Mouse (Mus musculus): ENCODE results near the gene Rps19. TPM values are rescaled to one million over a fixed set of nuclear protein-coding genes. Genes with fewer than 3 reads are reported as not detected.
"Not testable (repeated sequence)": the region's sequence is repeated elsewhere in the genome, so short reads cannot be mapped to it uniquely, and the experiment has no call there.

The Rps19 gene
- polyA plus RNA-seq, 1 experiment from 2014 or later = 1,165 TPM

DNA sequence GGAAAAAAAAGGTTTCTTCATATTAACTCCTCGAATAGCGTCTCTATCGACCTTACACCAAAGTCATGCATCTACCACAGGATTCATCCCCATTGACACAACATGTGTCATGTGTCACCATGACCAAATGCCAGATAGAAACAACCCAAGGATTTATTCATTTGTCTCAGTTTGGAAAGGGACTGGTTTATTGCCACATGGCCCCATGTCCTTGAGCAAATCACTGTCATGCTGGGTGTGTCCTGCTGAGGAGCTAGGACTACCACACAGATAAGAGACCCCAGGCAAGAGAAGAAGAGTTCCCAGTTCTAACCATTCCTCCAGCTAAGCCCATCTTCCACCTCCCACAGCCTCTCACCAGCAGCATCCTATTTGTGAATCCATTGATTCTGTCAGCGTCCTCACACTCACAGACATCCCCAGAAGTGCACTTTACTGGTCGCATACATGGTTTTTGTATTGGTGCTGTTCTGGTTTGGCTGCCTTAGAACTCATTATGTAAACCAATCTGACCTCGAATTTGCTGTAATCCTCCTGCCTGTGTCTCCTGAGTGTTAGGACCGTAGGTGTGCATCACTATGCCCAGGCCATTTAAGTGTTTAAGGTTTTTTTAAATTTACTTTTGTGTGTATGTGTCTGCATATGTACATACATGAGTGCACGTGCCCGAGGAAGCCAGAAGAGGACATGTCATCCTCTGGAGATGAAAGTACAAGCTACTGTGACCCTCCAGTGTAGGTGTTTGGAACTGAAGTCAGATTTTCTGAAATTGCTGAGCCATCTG, 1.6 kb upstream of the Rps19 start:
- Histone ChIP-seq H3K4me3 (replicated peaks) (no peak overlapping the region), H3K27me3 (replicated peaks) (no peaks in the 10 kb centered on the region), H3K4me1 (peaks cover 26% of the 10 kb centered on the region), H3K9me3 (replicated peaks) (no peaks in the 10 kb centered on the region), H3K27ac (replicated peaks) (no peak overlapping the region), H3K36me3 (peaks cover 16% of the 10 kb centered on the region), H3K9ac (replicated peaks) (no peak overlapping the region), H3K4me2 (no peak overlapping the region)
- 94% methylated on average over 9 of the region's 9 CpGs for WGBS
- no peak for ATAC-seq (ENCODE audit: low FRiP score)

DNA sequence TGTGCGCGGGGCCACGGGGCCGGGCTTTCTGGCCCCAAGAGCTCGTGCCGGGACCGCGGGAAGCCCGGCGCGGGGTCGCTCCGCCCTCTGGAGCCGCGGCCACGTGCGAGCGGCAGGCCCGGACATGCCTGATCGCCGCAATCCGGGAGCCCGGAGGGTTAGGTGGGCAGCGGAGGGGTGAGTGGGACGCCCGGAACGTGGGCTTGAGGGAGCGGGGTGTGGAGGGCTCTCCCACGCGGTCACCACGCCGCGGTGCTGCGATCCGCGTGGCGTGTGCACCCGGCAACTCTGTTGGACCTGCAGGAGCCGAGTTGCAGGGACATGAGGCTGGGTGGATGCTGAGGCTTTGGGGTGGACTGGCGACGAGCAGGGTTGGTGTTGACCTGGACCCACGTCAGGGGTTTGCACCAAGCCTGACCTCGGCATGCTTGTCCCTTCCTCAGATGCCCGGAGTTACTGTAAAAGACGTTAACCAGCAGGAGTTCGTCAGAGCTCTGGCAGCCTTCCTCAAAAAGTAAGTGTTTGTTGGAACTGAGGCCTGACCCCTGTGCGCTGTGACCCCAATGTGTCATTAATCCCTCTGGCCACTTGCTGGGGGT, 621 bp downstream of the Rps19 start:
- Histone ChIP-seq H3K27me3 (replicated peaks) (no peaks in the 10 kb centered on the region), H3K27ac (replicated peaks) (peak overlapping the region; percentile 89), H3K9ac (replicated peaks) (peak overlapping the region; percentile 99), H3K9me3 (replicated peaks) (no peaks in the 10 kb centered on the region), H3K4me1 (peaks cover 30% of the 10 kb centered on the region), H3K4me3 (replicated peaks) (peak overlapping the region; percentile 98), H3K4me2 (peak overlapping the region; percentile 76), H3K36me3 (peaks cover 37% of the 10 kb centered on the region)
- WGBS = under 1% methylated on average over 47 of the region's 47 CpGs
- peak; percentile 12 for ATAC-seq (ENCODE audit: low FRiP score)

DNA sequence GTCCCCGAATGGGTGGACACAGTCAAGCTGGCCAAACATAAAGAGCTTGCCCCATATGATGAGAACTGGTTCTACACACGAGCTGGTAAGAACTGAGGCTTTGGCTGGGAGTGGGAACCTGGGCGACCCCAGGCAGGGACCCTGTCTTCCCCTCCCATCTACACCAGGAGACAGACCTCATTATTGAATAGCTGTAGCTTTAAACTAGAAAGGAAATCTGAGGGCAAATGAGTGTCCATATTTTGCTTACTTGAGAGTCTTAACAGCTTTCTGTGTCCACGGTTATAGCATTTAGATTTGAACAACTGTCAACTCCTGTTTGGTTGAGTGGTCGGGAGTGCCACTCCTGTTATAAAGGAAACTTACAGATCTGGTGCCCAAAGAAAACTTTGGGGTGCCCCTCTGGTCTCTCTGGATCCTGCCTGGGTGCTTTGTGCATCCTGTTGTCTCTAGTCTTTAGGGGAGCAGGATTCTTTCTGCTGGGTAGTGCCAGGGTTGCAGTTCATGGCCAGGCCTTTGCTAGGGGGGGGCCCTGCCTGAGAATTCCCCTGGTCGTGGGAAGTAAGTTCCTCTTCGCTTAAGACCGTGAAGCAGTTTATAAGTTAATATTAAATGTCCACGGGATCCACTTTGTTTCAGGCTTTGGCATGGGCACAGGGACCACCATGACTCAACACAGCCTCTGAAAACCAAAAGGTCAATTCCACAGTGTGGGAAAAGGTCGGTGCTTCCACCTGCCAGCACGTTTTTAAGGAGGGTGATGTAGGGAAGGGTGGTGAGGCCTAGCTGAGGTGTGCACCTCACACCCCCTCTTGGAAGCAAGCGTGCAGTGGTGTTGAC, 1.5 kb downstream of the Rps19 start:
- Histone ChIP-seq H3K9ac (replicated peaks) (peak overlapping the region; percentile 99), H3K36me3 (peaks cover 43% of the 10 kb centered on the region), H3K4me1 (peaks cover 32% of the 10 kb centered on the region), H3K4me2 (peak overlapping the region; percentile 76), H3K27ac (replicated peaks) (peak overlapping the region; percentile 89; the same call in 1 of the 2 replicates), H3K4me3 (replicated peaks) (peak overlapping the region; percentile 98), H3K9me3 (replicated peaks) (no peaks in the 10 kb centered on the region), H3K27me3 (replicated peaks) (no peaks in the 10 kb centered on the region)
- WGBS = 45% methylated on average over 12 of the region's 12 CpGs
- ATAC-seq (ENCODE audit: low FRiP score) = no peak

GRCm38 (mm10) chr7:24886308-24886633, 2.1 kb downstream of the Rps19 start:
- H3K9me3 ChIP-seq (replicated peaks) = no peaks in the 10 kb centered on the region
- peak overlapping the region; percentile 76 for H3K4me2 ChIP-seq
- H3K27ac ChIP-seq (replicated peaks) = no peak overlapping the region
- H3K4me3 ChIP-seq (replicated peaks) = peak overlapping the region; percentile 98
- H3K9ac ChIP-seq (replicated peaks) = peak overlapping the region; percentile 99
- peaks cover 48% of the 10 kb centered on the region for H3K36me3 ChIP-seq
- no peak for ATAC-seq (ENCODE audit: low FRiP score)
- H3K4me1 ChIP-seq = peaks cover 32% of the 10 kb centered on the region
- 82% methylated on average over 4 of the region's 4 CpGs for WGBS
- H3K27me3 ChIP-seq (replicated peaks) = no peaks in the 10 kb centered on the region

GRCm38 (mm10) chr7:24887096-24887495, 2.9 kb downstream of the Rps19 start:
- H3K4me1 ChIP-seq = peaks cover 32% of the 10 kb centered on the region
- no peaks in the 10 kb centered on the region for H3K9me3 ChIP-seq (replicated peaks)
- H3K36me3 ChIP-seq = peaks cover 48% of the 10 kb centered on the region
- H3K9ac ChIP-seq (replicated peaks) = peak overlapping the region; percentile 99
- 63% methylated on average over 4 of the region's 4 CpGs for WGBS
- peak overlapping the region; percentile 76 for H3K4me2 ChIP-seq
- H3K27ac ChIP-seq (replicated peaks) = no peak overlapping the region
- H3K27me3 ChIP-seq (replicated peaks) = no peaks in the 10 kb centered on the region
- H3K4me3 ChIP-seq (replicated peaks) = no peak overlapping the region
- no peak for ATAC-seq (ENCODE audit: low FRiP score)

- peaks cover 48% of the 10 kb centered on the region for H3K36me3 ChIP-seq
- no peak overlapping the region for H3K4me2 ChIP-seq
- no peak overlapping the region for H3K27ac ChIP-seq (replicated peaks)
- peaks cover 32% of the 10 kb centered on the region for H3K4me1 ChIP-seq
- H3K27me3 ChIP-seq (replicated peaks) = no peaks in the 10 kb centered on the region
- H3K9me3 ChIP-seq (replicated peaks) = no peaks in the 10 kb centered on the region
- H3K9ac ChIP-seq (replicated peaks) = no peak overlapping the region
- WGBS = 83% methylated on average over 6 of the region's 6 CpGs
- H3K4me3 ChIP-seq (replicated peaks) = no peak overlapping the region
- peak; percentile 3; the same call in 1 of the 2 replicates for ATAC-seq (ENCODE audit: low FRiP score)
These were observed 5.5 kb downstream of the Rps19 start for GRCm38 (mm10) chr7:24889431-24890220.

DNA sequence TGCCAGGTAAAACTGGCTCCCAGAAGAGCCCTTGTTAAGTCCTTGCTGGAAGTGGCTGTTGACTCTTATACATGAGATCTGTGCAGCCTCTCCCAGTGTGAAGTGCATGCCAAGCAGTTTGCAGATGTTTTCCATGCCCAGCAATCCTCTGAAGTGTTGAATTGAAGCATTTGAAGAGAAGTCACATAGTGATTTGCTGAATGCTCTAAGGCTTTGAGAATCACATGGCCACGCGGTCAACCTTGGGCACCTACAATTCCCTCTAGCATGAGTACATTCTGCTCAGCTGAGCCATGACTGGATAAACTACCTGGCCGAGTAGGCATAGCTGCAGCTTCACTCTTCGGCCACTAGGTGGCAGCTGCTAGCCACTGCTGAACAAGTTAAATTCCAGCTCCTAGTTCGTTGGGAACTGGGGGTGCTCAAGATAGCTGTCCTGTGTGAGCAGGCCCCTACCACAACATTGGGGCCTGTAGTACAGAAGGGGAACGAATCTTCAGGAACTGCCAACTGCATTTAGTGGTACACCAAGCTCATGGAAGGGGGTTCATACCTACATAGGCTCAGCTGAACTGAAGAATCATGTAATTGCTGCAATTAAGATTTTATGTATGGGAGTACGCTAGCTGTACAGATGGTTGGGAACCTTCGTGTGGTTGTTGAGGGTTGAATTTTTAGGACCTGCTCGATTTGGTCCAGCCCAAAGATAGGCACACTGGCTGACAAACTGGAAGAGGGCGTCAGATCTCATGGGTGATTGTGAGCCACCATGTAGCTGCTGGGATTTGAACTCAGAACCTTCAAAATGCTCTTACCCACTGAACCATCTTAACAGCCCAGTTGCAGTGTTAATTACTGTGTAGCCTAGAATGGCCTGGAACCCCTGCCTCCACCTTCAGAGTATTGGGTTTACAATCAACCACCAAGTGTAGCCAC, 6.4 kb downstream of the Rps19 start:
- peak; percentile 60 for ATAC-seq (ENCODE audit: low FRiP score)
- Histone ChIP-seq H3K9ac (replicated peaks) (no peak overlapping the region), H3K27me3 (replicated peaks) (no peaks in the 10 kb centered on the region), H3K4me3 (replicated peaks) (no peak overlapping the region), H3K27ac (replicated peaks) (no peak overlapping the region), H3K4me2 (no peak overlapping the region), H3K9me3 (replicated peaks) (no peaks in the 10 kb centered on the region), H3K4me1 (peaks cover 27% of the 10 kb centered on the region), H3K36me3 (peaks cover 48% of the 10 kb centered on the region)
- WGBS = 29% methylated on average over 10 of the region's 10 CpGs

GRCm38 (mm10) chr7:24891241-24892124, 7.3 kb downstream of the Rps19 start:
- 75% methylated on average over 3 of the region's 3 CpGs for WGBS
- no peak for ATAC-seq (ENCODE audit: low FRiP score)
- Histone ChIP-seq H3K9me3 (replicated peaks) (no peaks in the 10 kb centered on the region), H3K4me2 (no peak overlapping the region), H3K36me3 (peaks cover 43% of the 10 kb centered on the region), H3K9ac (replicated peaks) (no peak overlapping the region), H3K4me3 (replicated peaks) (no peak overlapping the region), H3K27me3 (replicated peaks) (no peaks in the 10 kb centered on the region), H3K4me1 (peaks cover 18% of the 10 kb centered on the region), H3K27ac (replicated peaks) (no peak overlapping the region)

DNA sequence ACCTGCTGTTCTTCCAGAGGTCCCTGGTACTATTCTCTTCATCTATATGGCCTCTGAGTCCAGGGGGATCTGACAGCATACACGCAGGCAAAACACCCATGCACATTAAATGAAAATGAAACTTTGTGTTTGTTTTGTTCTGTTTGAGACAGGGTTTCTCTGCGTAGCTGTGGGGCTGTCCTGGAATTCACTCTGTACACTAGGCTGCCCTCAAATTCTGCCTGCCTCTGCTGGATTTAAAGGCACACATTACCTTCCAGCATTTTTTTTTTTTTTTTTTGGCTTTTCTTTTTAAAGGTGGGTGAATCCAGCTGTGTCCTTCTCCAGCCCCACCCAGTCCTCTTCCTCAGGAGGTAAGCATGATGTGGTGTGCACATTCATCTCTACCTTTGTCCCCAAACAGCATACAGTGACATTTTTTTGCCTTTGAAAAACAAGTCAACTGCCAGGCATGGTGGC, 8.0 kb downstream of the Rps19 start:
- Histone ChIP-seq H3K4me3 (replicated peaks) (no peak overlapping the region), H3K27me3 (replicated peaks) (no peaks in the 10 kb centered on the region), H3K27ac (replicated peaks) (no peak overlapping the region), H3K36me3 (peaks cover 37% of the 10 kb centered on the region), H3K9me3 (replicated peaks) (no peaks in the 10 kb centered on the region), H3K4me1 (peaks cover 11% of the 10 kb centered on the region), H3K4me2 (no peak overlapping the region), H3K9ac (replicated peaks) (no peak overlapping the region)
- no peak for ATAC-seq (ENCODE audit: low FRiP score)
- 67% methylated on average over 2 of the region's 2 CpGs for WGBS

- not testable (repeated sequence) for H3K4me2 ChIP-seq; ATAC-seq (ENCODE audit: low FRiP score); H3K4me3 ChIP-seq (replicated peaks); H3K27ac ChIP-seq (replicated peaks); H3K27me3 ChIP-seq (replicated peaks); H3K9ac ChIP-seq (replicated peaks); H3K36me3 ChIP-seq; H3K4me1 ChIP-seq; H3K9me3 ChIP-seq (replicated peaks)
- WGBS = 82% methylated on average over 2 of the region's 2 CpGs
These were observed 11.6 kb downstream of the Rps19 start for GRCm38 (mm10) chr7:24895749-24896148.

Measured in neural tube, embryonic 15.5 days (tissue).